Mouse (Mus musculus) MEL (cell line): ENCODE data around the gene Arhgap42.

ENCODE experiments used
- CHD2 ChIP-seq: IDR thresholded peaks from 2 replicates; pipeline ENCODE4 v1.6.1; 2011; ENCODE audit warnings: low read length, improper control_type of control experiment
- CTCF ChIP-seq, 3 experiments: IDR thresholded peaks in 2 of 3; conservative IDR thresholded peaks in 1 of 3; 2 replicates each; pipeline ENCODE4 v1.5.1; 2011 to 2012; ENCODE audit warnings: low read length in 3 of 3, low read depth in 2 of 3, mild to moderate bottlenecking in 2 of 3, improper control_type of control experiment in 1 of 3, inconsistent platforms in 1 of 3, mixed read lengths in 1 of 3, moderate library complexity in 1 of 3; ENCODE audit not compliant: control insufficient read depth in 1 of 3, insufficient read depth in 1 of 3, poor library complexity in 1 of 3, severe bottlenecking in 1 of 3
- ETS1 ChIP-seq: IDR thresholded peaks from 2 replicates; pipeline ENCODE4 v1.6.1; 2012; ENCODE audit warnings: low read depth, mild to moderate bottlenecking, inconsistent platforms, low read length, improper control_type of control experiment, moderate library complexity
- GATA1 ChIP-seq: IDR thresholded peaks from 2 replicates; pipeline ENCODE4 v1.6.1; 2011; ENCODE audit warnings: low read depth, low read length, improper control_type of control experiment
- JUND ChIP-seq: IDR thresholded peaks from 2 replicates; pipeline ENCODE4 v1.6.1; 2011; ENCODE audit warnings: low read depth, mild to moderate bottlenecking, improper control_type of control experiment, low read length
- POLR2A ChIP-seq, 2 experiments: IDR thresholded peaks; 2 replicates each; pipeline ENCODE4 v1.6.1; 2011 to 2012; ENCODE audit warnings: low read length in 2 of 2, mild to moderate bottlenecking in 2 of 2, control low read depth in 1 of 2, improper control_type of control experiment in 1 of 2, low read depth in 1 of 2, moderate library complexity in 1 of 2; ENCODE audit not compliant: control insufficient read depth in 1 of 2, insufficient read depth in 1 of 2, poor library complexity in 1 of 2
- POLR2AphosphoS2 ChIP-seq: IDR thresholded peaks from 2 replicates; pipeline ENCODE4 v1.6.1; 2011; ENCODE audit warnings: low read length, improper control_type of control experiment
- TAL1 ChIP-seq: IDR thresholded peaks from 2 replicates; pipeline ENCODE4 v1.6.1; 2012; ENCODE audit warnings: mild to moderate bottlenecking, inconsistent platforms, low read length, moderate library complexity, mixed read lengths
- TCF12 ChIP-seq: IDR thresholded peaks from 2 replicates; pipeline ENCODE4 v1.6.1; 2014; ENCODE audit warnings: low read depth, mild to moderate bottlenecking, inconsistent platforms, low read length, improper control_type of control experiment, moderate library complexity
- ZMIZ1 ChIP-seq: IDR thresholded peaks from 2 replicates; pipeline ENCODE4 v1.6.1; 2012; ENCODE audit warnings: low read depth, mild to moderate bottlenecking, inconsistent platforms, low read length, improper control_type of control experiment, moderate library complexity

- no peak for TF ChIP-seq JUND
- no peak for TF ChIP-seq GATA1
- TF ChIP-seq CHD2, result no peak
- no peak for TF ChIP-seq TCF12
- TF ChIP-seq CTCF (IDR thresholded peaks at IDR 0.05 in 2 of 3, conservative IDR thresholded peaks at IDR 0.05 in 1 of 3; ENCODE audit: control insufficient read depth in 1 of 3, insufficient read depth in 1 of 3, low read depth in 2 of 3, low read length in 3 of 3, poor library complexity in 1 of 3, severe bottlenecking in 1 of 3), result no peak
- TF ChIP-seq ETS1, result no peak
- no peak for TF ChIP-seq TAL1
- no peak for TF ChIP-seq POLR2A (IDR thresholded peaks at IDR 0.05; ENCODE audit: control insufficient read depth in 1 of 2, insufficient read depth in 1 of 2, low read depth in 1 of 2, low read length in 2 of 2, poor library complexity in 1 of 2)
- TF ChIP-seq ZMIZ1, result no peak
- TF ChIP-seq POLR2AphosphoS2, result no peak
Measured at GRCm38 (mm10) chr9:9127041-9127755, 111.7 kb downstream of the Arhgap42 start.
